Mouse (Mus musculus) CD4-positive helper T cell, adult 2 months (primary cell): ENCODE results near the gene Ntrk3.
A peak's percentile ranks its signal among the peaks of the same experiment; 100 is the strongest.

Experiments
- DNase-seq: peaks from one replicate; pipeline ENCODE4 v3.0.0-alpha.2; 2012; ENCODE audit warnings: low read depth, missing footprints, low spot score

Gene Ntrk3

DNA sequence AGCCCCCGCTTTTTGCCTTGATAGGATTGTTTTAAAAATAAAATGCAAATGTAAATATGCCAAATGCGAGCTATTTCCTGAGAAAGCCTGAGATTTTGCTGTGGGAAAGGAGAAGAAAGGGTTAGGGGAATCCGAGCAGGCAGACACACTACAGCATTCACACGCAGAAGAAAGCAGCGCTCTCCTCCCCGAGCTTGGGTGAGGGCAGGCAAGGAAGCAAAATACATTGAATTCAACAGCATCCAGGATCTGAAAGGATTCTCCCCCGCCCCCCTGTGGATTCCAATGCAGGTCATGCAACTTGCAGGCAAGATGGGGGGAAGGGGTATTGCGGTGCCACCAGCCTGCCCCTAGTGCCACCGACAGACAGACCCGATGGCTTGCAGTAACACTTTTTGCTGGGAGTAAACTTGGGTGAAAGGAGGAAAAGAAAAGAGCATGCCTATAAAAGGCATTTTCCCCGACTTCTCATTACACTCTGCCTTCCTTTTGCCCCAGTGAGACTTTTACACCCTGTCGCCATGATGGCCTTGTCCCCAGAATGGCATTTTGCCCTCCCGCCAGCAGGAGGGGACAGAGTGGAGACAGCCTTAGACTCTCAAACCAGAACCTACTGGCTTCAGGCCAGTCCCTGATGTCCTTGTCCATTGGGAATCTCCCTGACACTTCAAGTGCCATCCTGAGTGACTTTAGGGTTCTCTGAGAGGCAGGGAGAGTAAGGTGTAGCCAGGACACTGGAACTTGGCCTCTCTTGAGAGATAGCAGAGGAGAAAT, 158.2 kb downstream of the Ntrk3 start:
- DNase-seq: peak; percentile 49

DNA sequence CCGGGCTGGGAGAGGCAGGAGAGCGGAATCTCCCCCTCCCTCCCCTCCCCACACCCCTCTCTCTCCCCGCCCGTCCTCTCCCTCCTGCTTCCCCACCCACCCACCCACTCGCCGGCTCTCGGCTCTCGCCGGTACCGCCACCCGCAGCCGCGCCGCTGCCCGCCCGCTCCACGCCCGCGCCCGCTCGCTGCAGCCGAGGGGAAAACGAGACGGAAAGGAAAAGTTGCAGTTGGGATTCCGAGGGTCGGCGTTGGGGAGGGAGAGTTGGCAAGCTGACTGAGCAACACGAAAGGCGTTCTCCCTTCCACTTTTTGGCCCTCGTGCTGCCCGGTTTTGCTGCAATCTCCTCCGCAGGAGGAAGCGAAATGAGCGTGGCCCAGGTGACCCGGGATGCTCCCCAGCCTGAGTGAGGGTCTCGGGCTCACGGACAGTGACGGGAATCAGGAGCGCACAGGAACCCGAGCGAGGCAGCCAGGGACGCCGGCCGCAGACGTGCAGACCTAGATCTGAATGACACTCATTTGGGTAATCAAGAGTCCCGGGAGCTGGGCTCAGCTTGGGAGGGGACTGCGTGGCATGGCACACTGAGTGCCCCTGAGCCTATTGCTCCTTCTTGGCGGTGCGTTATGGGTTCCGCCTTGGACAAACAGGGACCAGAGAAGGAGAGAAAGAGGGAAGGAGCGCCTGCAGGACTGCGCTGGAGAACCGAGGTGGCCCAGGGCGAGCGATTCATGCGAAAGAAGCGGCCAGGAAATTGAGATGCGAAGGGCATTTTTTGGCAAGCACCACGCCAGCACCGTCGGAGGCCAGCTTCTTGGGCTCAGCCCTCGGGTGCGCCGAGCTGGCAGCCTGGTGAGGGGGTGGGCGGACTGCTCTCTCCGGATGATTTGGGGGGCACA, 159.1 kb downstream of the Ntrk3 start:
- peak; percentile 25 for DNase-seq

DNA sequence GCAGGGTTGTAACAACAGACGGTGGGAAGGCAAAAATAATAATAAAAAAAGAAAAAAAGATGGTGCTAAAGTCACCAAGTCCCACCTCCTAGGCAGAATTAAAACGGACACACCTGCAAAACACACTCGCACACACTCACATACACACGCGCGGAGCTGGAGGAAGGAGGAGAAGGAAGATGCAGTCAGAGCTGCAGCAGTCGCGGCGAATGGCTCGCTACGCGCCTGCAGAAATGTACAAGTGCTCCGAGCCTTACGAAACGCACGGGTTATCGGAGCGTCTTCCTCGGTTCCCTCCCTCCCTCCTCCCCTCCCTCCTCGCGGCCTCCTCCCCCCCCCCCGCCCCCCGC, 159.7 kb downstream of the Ntrk3 start:
- peak; percentile 43 for DNase-seq

DNA sequence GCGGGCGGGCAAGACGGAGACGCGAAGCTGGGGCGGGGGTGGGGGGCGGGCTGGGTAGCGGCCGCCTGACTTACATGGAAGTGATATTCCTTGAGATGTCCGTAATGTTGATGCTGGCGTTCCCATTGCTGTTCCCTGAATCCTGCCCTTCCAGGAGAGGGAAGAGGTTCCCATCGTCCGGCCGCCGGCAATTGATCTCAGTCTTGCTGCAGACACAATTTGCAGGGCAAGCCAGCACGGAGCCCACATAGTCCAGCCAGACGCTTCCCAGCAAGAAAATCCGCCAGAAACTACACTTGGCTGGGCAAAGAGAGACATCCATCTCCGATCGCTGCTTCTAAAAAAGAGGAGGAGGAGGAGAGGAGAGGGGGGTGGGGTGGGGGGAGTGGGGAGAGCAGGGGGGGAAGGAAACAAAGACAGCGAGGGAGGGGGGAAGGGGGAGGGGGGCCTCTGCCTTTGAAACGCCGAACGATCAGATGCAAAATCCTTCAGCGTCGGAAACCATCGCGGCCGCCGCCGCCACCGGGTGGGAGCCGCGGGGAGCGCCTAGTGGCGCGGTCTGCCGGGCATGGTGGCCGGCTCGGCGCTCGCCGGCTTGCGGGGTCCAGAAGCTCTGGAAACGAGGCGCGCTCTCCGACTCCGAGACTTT, 160.2 kb downstream of the Ntrk3 start:
- peak; percentile 52 for DNase-seq

DNA sequence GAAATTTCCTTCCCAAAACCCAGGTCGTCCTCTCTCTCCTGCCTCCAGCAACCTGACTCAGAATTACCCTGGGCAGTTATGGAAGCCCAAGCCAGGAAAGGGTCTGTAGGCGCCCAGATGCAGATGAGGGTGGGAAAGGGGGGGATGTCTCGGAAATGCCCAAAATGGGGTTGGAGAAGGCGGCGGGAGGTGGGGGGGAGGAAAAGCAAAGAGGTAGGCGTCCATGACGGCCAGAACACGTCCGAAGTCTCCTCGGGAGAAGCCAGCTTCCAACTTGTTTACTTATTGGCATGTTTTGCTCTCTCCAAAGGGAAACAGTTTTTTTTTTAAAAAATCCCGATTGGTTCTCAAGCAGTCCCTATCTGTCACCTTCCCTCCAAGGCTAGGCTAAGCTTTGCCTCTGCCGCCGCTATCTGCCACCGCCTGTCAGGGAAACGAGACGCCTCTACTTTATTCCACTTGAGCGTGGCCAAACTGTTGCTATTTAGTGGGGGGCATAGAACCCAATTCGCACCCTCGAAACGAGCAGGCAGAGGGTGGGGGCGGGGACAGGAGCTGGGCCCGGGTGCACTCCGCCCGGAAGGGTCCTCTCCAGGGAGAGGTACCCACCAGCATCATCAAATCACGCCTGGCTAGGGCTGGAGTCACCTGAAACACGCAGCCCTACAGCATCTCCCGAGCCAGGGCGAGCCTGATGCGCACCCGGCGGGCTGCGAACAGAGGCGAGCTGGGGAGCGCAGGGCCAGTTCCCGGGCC, 160.9 kb downstream of the Ntrk3 start:
- DNase-seq: peak; percentile 38

DNA sequence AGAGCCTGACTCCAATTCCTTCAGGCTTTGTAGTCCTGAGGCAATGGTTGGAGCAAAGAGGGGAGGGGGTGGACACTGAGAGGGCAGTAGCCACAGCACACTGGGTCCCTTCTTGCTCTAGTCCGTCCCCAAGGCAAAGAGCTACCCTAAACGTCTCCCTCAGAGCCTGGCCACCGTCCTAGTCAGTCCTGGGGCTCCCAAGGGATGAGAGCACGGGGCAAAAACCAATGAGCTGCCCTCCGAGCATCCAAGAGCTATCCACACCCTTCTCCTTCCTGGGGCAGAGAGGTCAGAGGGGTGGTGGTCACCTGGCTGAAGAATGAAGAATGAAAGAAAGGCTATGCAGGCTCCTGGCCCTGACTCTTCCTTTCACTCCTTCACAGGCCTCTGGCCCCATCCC, 161.6 kb downstream of the Ntrk3 start:
- DNase-seq: no peak

DNA sequence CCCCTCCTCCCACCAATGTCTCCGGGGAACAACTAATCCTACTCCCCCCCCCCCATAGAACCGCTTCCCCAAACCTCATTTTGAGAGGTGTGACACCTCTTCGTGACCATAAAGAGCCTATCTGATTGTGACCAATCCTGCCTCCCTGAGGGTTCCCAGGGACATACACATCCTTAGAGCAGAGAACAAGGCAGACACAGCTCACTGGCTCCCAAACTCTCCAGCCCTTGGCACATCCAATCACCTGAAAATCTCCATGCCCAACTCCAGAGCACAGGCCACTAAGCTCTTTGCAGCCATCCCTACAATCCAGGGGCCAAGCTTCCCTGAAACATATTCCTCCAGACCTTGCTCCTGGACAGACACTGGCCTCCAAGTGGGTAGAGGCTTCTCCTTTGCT, 162.3 kb downstream of the Ntrk3 start:
- no peak for DNase-seq

DNA sequence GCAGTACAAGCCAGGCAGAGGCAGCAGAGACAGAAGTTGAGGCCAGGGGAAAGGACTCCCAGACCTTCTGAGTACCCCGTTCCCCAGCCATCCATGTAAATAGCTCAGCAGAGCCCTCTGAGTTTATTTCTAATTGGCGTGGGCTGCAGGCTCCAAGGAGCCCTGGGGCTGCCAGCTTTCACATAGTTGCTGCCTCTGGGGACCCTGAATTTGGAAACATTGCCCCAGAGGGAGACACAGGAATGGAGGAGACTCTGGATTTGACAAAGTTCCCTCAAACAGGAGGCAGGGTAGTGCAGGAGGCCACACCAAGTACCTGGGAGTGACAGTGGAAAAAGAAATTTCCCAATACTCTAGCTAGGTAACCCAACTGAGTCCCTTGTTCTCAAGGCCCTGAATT, 166.6 kb downstream of the Ntrk3 start:
- DNase-seq: no peak

DNA sequence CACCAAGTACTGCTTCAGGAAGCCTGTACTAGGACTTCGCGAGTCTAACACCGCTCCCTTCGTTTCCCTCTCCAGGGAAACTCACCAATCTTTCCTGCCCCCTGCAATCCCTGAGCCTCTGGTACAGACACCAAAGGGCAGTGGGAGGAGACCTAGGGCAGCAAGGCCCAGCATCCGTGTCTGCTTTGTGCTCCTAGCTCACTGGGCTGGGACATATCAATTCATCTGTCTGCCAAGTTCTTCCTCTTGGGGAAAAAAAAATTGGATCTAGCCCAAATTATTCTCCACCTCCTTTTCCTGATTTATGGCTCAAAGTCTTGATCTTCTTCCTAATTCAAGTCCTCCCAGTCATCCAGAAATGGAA, 168.6 kb downstream of the Ntrk3 start:
- DNase-seq: no peak

DNA sequence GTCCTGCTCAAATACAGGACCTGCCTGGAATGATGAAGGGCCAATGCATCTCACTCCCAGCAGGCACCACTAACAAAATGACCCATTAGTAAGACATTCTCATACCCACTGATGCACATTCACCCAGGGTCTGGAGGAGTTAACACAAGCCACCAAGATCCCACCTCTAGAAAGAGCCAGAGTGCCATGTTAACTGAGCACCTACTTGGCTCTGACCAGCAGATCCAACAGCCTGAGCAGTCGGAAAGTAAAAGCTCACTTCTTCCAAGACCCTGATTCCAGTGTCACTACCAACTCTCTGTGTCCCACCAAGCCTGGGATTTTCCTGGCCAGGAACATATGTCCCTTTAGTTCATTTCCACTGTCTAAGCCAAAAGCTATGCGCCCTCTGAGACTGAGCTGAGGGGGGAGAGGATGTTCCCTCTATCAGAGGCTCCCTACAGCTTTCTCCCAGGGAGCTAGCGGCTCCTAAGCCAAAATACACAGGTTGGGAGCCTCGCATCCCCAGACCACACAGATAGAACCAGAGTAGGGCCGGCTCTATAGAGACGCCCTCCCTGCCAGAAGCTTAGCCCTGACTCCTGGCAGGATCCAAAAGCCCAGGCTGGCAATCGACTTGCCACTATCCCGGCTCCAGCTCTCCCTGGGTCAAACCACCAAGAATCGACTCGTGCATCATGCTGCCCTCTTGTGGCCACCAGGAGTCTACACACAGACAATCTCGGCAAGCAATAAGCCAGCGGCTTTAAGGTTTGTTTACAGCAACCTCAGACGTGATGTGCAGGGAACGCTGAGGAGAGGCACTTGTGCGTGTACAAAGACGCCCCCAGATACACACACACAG, 169.2 kb downstream of the Ntrk3 start:
- peak; percentile 59 for DNase-seq

DNA sequence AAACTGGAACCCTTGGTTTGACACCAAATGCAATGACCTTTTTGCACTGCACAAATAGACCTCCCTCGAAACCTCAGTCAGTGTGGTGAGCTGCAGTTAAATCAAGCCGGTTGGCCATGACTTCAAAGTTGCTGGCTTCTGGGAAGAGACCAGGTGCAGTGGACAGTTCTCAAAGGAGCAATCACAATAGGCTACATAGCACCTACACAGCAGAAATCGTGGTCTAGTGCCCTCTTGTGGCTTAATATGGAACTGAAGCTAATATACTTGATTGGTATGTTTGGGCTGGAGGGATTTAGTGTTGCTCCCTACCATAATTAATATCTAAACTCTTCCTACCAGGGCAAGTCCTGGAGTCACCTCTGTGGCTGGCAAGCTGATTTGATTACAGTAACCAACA, 171.2 kb downstream of the Ntrk3 start:
- DNase-seq: peak; percentile 57

DNA sequence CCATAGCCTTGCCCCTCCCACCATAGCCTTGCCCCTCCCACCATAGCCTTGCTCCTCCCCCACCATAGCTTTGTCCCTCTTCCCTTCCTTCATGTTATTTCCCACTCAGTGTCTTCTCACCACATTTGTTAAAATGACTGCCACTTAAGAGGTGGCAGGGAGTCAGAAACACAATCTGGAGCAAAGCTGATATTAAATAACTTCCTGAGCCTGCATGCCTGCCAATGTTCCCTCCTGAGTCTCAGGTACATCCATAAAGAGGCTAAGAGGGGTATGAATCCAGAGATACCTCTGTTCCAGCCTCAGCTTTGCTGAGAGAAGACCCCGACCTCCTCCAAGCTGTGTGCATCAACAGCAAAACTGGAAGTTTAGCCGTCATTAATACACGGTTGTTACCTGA, 172.4 kb downstream of the Ntrk3 start:
- no peak for DNase-seq

DNA sequence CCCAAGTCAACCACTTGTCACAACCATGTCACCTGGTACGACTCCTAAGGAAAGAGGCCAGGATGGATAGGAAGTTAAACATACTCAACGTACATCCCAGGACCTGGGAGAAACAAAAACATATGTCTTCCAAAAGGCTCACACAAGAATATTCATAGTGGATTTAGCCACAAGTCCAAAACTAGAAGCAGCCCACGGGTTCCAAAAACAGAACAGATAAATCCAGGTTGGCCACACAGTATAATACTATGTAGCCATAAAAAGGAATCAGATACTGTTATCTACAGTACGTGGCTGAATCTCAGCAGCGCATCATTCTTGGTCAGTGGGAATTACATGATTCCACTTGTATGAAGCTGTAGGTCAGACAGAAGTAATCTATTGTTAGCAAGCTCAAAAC, 179.3 kb downstream of the Ntrk3 start:
- no peak for DNase-seq

DNA sequence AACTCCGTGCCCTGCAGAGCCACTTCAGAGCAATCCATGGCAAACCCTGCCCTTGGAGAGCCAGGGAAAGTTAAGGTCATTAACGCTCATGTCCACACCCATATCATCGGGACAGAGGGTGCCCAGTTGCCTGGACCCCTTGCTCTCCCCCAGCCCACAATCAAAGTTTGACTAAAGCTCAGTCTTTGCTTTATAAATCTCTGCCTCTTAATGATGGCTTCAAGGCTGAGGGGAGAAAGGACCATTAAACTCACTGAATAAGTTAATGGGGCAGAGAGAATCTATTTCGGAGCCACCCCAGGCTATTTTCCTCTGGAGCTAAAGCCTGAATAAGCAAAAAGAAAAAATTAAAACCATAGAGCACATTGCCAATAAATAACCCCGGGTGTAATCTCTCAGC, 182.3 kb downstream of the Ntrk3 start:
- DNase-seq: no peak

DNA sequence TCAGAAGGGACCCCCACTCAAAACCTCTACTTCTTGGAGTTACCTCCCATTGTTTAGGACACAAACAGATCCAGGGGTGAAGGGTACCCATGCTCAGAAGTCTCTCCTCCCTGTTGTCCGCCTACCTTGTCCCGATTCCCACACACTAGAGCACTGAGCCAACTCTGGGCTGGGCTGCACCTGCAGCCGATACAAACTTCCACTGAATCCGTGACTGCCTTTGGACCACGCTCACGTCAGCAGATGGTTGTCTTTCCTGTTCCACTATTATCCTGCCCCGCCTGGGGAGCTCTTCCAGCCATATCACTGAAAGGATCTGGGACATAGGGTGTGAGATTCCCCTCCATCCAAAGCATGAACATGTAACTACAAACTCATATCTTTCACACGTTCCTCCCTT, 188.4 kb downstream of the Ntrk3 start:
- DNase-seq: no peak

DNA sequence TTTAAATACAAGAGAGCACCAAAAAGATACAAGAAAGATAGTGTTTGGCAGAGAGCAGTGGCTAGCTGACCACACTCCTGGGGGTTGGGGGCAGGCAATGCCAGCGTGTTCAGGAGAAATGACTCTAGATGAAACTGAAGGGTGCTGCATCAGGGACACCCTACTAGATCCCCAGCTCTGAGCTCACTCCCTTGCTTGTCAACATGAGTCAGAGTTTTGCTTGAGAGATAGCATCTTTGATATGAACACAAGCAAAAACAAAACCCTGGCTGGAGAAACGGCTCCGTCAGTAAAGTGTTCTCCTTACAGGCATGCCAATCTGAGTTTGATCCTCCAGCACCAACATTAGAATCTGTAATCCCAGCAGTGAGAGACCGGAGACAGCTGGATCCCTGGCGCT, 189.1 kb downstream of the Ntrk3 start:
- no peak for DNase-seq

DNA sequence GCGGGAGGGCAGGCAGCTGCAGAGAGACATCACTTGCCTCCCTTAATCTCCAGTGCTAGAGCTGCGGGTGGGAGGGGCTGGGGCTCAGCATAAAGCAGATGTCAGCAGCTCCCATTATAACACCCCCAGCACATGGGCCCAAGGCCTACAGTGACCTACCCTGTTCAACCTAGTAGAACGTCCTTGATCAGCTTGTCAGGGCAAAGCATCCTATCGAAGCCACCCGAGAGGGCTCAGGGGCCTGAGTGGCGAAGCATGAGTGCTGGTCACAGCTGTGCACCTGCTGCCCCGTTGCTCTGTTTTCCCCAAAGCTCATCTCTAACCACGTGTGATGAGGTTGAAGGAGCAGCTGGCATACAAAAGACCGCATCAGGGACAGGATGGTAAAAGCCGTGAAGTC, 191.3 kb downstream of the Ntrk3 start:
- no peak for DNase-seq

DNA sequence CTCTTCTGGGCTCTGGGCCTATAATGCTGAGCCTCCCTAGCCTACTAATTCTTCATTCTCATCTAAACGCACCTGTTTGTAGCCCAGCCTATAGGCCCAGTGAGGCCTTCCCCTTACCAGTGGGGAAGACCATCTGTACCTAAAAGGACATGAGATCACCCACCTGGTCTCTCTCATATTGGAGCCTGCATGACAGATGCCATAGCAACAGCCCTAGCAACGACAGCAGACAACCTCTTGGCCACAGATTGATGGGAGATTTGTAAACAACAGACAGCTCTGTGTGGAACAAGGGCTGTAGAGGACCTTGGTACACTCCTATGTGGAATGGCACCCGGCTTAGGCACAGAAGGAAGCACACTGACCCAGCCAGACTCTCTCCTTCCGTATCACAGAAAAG, 195.3 kb downstream of the Ntrk3 start:
- DNase-seq: no peak

DNA sequence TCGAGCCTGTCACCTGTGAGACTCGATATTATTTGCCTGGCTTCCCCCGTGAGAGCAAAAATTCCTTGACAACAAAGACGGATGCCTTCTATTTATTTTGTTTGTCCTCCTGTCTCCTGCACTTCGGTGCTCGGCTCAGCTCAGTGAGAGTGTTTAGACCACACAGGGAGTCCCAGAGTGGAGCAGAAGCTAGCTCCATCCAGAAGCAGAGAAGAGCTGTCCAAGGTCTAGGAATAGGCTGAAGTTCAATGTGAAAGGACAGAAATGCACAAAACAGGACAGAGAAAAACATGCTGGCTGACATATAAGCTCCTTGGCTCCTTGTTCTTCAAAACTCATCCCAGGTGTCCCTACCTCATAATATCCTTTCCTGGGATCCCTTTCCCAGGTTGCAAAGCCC, 207.5 kb downstream of the Ntrk3 start:
- DNase-seq: no peak

DNA sequence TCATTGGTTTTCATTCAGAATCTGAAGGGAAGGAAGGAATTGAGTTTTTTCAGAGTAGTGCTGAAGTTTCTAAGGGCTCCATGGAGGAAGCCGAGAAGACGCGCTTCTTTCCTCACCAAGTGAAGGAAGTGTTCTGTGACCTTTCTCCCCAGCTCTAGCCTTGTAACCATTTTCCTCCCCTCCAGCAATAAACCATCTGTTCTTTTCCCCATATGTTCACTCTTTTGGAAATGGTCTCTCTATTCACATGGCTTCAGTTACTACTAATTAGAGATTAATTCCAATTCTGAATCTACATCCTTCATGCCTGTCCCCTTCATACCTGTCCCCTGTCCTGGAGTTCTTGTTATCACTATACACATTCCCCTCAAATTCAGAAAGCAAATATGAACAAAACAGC, 209.8 kb downstream of the Ntrk3 start:
- no peak for DNase-seq

DNA sequence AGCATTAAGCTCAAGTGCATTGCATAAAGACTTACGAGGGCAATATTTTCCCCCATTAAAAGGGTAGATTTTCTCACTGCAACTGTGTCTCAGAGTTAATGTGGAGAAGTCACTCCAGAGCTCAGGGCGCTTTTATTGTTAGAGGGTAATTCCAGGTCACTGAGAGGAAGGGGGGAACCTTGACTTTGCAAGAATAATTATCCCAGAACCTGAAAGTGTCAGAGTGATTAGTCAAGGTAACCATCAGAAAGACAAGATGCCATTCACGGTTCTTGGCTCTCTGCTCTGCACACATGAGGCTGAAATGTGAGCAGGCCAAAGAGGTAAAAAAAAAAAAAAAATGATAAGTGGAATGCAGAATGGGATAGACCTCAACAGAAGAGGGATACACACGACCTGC, 210.2 kb downstream of the Ntrk3 start:
- DNase-seq: no peak
